Mouse (Mus musculus): ENCODE data around the gene Pik3r2.
"Not testable (repeated sequence)": the region's sequence is repeated elsewhere in the genome, so short reads cannot be mapped to it uniquely, and the experiment has no call there.

Gene Pik3r2

GRCm38 (mm10) chr8:70776496-70777444 lies at the start of gene Pik3r2:
TSS of gene Pik3r2 (minus strand) at chr8:70776713.
- DNase-seq (ENCODE audit: extremely low spot score) = peak; percentile 96

- no peak for DNase-seq (ENCODE audit: extremely low spot score)
These were observed 49.3 kb upstream of the Pik3r2 start for GRCm38 (mm10) chr8:70825816-70826215.

GRCm38 (mm10) chr8:70823802-70824201 lies 47.3 kb upstream of the Pik3r2 start:
- no peak for DNase-seq (ENCODE audit: extremely low spot score)

- not testable (repeated sequence) for DNase-seq (ENCODE audit: extremely low spot score)
These were observed 46.1 kb upstream of the Pik3r2 start for GRCm38 (mm10) chr8:70822594-70822993.

- no peak for DNase-seq (ENCODE audit: extremely low spot score)
These were observed 45.5 kb upstream of the Pik3r2 start for GRCm38 (mm10) chr8:70821992-70822391.

- peak; percentile 76 for DNase-seq (ENCODE audit: extremely low spot score)
These were observed 45.0 kb upstream of the Pik3r2 start for GRCm38 (mm10) chr8:70821399-70821962.

- DNase-seq (ENCODE audit: extremely low spot score) = peak; percentile 84
These were observed 43.8 kb upstream of the Pik3r2 start for GRCm38 (mm10) chr8:70820101-70820935.

- DNase-seq (ENCODE audit: extremely low spot score) = peak; percentile 46
These were observed 40.2 kb upstream of the Pik3r2 start for GRCm38 (mm10) chr8:70816679-70817078.

- no peak for DNase-seq (ENCODE audit: extremely low spot score)
These were observed 36.4 kb upstream of the Pik3r2 start for GRCm38 (mm10) chr8:70812885-70813284.

GRCm38 (mm10) chr8:70812055-70812454 lies 35.5 kb upstream of the Pik3r2 start:
- no peak for DNase-seq (ENCODE audit: extremely low spot score)

- no peak for DNase-seq (ENCODE audit: extremely low spot score)
These were observed 34.6 kb upstream of the Pik3r2 start for GRCm38 (mm10) chr8:70810962-70811680.

- DNase-seq (ENCODE audit: extremely low spot score) = no peak
These were observed 32.6 kb upstream of the Pik3r2 start for GRCm38 (mm10) chr8:70808955-70809701.

GRCm38 (mm10) chr8:70808239-70808638 lies 31.7 kb upstream of the Pik3r2 start, which contains the start of gene Il12rb1:
TSS of gene Il12rb1 (plus strand) at chr8:70808449.
- DNase-seq (ENCODE audit: extremely low spot score) = no peak

GRCm38 (mm10) chr8:70807304-70807703 lies 30.8 kb upstream of the Pik3r2 start:
- DNase-seq (ENCODE audit: extremely low spot score) = no peak

GRCm38 (mm10) chr8:70806541-70806940 lies 30.0 kb upstream of the Pik3r2 start:
- no peak for DNase-seq (ENCODE audit: extremely low spot score)

- peak; percentile 84 for DNase-seq (ENCODE audit: extremely low spot score)
These were observed 28.1 kb upstream of the Pik3r2 start, which contains the start of gene Mast3 for GRCm38 (mm10) chr8:70804481-70805206. TSS of gene Mast3 (minus strand) at chr8:70805054.

- DNase-seq (ENCODE audit: extremely low spot score) = no peak
These were observed 27.4 kb upstream of the Pik3r2 start for GRCm38 (mm10) chr8:70803761-70804480.

GRCm38 (mm10) chr8:70802786-70803510 lies 26.4 kb upstream of the Pik3r2 start:
- no peak for DNase-seq (ENCODE audit: extremely low spot score)

All from embryo, embryonic 9.5 days (tissue).